Mouse (Mus musculus) hindbrain, embryonic 15.5 days (tissue): ENCODE results near the gene Thsd1. TPM values are rescaled to one million over a fixed set of nuclear protein-coding genes. Genes with fewer than 3 reads are reported as not detected.
"Not testable (repeated sequence)": the region's sequence is repeated elsewhere in the genome, so short reads cannot be mapped to it uniquely, and the experiment has no call there.

Source experiments
- ATAC-seq: fragments of 200-750 bp; cut with Nextera tagmentation; 2 replicates; pipeline ENCODE4 v1.8.0; 2017; ENCODE audit warnings: low read depth, moderate number of reproducible peaks, moderate TSS enrichment; ENCODE audit not compliant: low FRiP score
- H3K27ac ChIP-seq: fragments of 300-500 bp; sonication (generic); replicated peaks from 2 replicates; pipeline ENCODE4 v1.5.1; 2015; ENCODE audit warnings: mild to moderate bottlenecking, inconsistent platforms
- H3K27me3 ChIP-seq: fragments of 300-500 bp; sonication (generic); 2 replicates; pipeline ENCODE4 v1.6.1; 2015; ENCODE audit warnings: control low read depth, inconsistent platforms
- H3K36me3 ChIP-seq: fragments of 300-500 bp; sonication (generic); 2 replicates; pipeline ENCODE4 v1.6.1; 2015; ENCODE audit warnings: control low read depth, inconsistent platforms
- H3K4me1 ChIP-seq: fragments of 300-500 bp; sonication (generic); replicated peaks from 2 replicates; pipeline ENCODE4 v1.6.1; 2015; ENCODE audit warnings: control low read depth, inconsistent platforms
- H3K4me2 ChIP-seq: fragments of 300-500 bp; sonication (generic); 2 replicates; pipeline ENCODE4 v1.6.1; 2015; ENCODE audit warnings: moderate library complexity, mild to moderate bottlenecking, inconsistent platforms
- H3K4me3 ChIP-seq: fragments of 300-500 bp; sonication (generic); 2 replicates; pipeline ENCODE4 v1.5.1; 2015; ENCODE audit warnings: mild to moderate bottlenecking, inconsistent platforms
- H3K9ac ChIP-seq: fragments of 300-500 bp; sonication (generic); 2 replicates; pipeline ENCODE4 v1.6.1; 2015; ENCODE audit warnings: inconsistent platforms
- H3K9me3 ChIP-seq: fragments of 300-500 bp; sonication (generic); 2 replicates; pipeline ENCODE4 v1.6.1; 2016; ENCODE audit warnings: control low read depth, inconsistent platforms
- WGBS: fragments of 180-500 bp; shearing (Covaris S2); methylation state at CpG from one replicate; pipeline ENCODE4 v1.1.7; 2015; 5-methylcytosine and 5-hydroxymethylcytosine counted together
- polyA plus RNA-seq: library from polyadenylated mRNA; unstranded; fragments of >200 nt; fragmentation: Nextera tagmentation; extraction: Ambion mirVana; gene quantifications from 2 replicates; pipeline ENCODE4 v1.2.1, GENCODE M21; 2015

The Thsd1 gene
- polyA plus RNA-seq, 1 experiment from 2014 or later = 8.1 TPM

DNA sequence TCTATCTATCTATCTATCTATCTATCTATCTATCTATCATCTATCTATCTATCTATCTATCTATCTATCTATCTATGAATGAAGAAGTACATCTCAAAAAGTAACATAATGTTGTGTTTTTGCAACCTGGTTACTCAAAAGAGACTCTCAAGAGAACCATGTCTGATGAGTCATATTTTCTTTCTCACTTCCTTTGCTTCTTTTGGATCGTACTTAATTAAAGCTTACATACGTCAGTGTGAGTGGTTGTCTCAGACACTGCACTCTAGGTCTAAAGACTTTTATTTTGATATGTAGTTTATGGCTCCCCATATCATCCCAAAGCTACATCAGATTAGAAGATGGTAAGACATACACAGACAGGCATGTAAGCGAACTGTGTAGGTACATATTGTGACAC, 46.0 kb downstream of the Thsd1 start:
- Histone ChIP-seq H3K4me3 (no peak overlapping the region), H3K27ac (no peak overlapping the region), H3K36me3 (no peaks in the 10 kb centered on the region), H3K4me2 (no peak overlapping the region), H3K4me1 (no peaks in the 10 kb centered on the region), H3K9ac (no peak overlapping the region), H3K9me3 (no peaks in the 10 kb centered on the region), H3K27me3 (no peaks in the 10 kb centered on the region)
- no peak for ATAC-seq
- WGBS = 92% methylated on average over 3 of the region's 3 CpGs

DNA sequence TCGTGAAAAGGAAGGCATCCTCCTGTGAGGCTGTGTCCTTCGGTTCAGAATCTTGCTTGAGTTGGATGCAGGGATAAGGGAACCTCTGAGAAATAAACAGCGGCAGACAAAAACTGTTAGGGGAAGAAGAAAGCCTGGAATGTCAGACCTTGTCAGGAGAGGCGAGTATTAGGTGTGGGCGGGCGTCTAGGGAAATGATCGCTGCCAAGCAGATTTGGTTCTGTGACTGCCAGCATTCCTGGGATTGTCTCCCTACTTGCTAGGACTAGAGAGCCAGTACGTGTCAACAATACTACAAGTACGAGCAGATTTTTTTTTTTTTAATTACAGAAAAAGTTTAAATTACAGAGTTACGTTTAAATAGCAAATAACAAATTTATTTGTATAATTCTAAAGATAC, 47.5 kb downstream of the Thsd1 start:
- no peak overlapping the region for H3K9ac ChIP-seq
- H3K36me3 ChIP-seq = no peaks in the 10 kb centered on the region
- H3K4me3 ChIP-seq = no peak overlapping the region
- no peak overlapping the region for H3K27ac ChIP-seq
- no peaks in the 10 kb centered on the region for H3K27me3 ChIP-seq
- no peaks in the 10 kb centered on the region for H3K9me3 ChIP-seq
- H3K4me2 ChIP-seq = no peak overlapping the region
- ATAC-seq = no peak
- H3K4me1 ChIP-seq = no peaks in the 10 kb centered on the region
- WGBS = 74% methylated on average over 10 of the region's 10 CpGs

DNA sequence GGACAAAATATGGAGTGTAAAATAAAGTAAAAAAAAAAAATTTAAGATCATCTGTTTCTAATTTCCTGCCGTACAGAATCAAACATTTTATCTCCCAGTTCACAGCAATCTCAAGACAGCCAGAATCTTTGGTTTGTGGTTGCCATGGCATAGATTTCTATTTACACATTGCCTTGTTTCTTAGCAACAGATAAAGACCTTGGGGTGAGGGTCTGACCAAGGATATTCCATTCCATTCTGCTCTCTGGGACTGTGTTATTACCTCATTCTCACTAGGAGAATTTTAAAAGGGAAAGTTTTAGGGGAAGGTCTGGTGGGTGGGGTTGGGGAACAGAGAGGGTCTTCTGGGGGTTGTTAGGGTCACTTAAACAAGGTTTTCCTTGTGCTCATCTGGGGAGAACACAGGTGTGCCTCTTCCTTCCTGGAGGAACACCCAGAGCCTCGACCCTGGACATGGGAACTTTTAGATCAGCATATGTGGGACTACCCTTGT, 55.9 kb downstream of the Thsd1 start, which contains the start of gene Tpte:
Tpte (plus strand) TSS at position 443 of the 493 bp plus-strand sequence.
- no peak for ATAC-seq
- Histone ChIP-seq H3K27ac (no peak within 1 kb of the TSS), H3K4me1 (no peaks in the 10 kb centered on the region), H3K27me3 (no peaks in the 10 kb centered on the region), H3K9me3 (no peaks in the 10 kb centered on the region), H3K4me2 (no peak within 1 kb of the TSS), H3K9ac (no peak within 1 kb of the TSS), H3K36me3 (no peaks in the 10 kb centered on the region), H3K4me3 (no peak within 1 kb of the TSS)
- 68% methylated on average over 2 of the region's 2 CpGs for WGBS

DNA sequence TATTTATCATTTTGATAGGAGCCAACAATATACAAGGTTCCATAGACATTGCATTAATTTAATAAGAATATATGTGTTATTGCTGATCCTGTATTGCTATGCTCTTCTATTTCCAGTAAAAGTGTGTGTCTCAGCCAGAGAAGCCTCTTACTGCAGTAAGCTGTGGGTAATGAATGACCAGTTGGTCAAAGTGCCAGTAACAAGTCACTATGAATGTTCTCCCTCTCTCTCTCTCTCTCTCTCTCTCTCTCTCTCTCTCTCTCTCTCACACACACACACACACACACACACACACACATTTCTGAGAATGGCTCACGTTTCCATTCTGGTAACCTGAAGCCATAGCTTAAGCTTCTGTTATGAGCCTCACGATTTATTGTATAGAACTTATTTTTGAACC, 75.2 kb downstream of the Thsd1 start:
- ATAC-seq = no peak
- H3K4me2 ChIP-seq = 0 out of 2 replicates have a peak overlapping the region, but pooled peaks have one; percentile 47

DNA sequence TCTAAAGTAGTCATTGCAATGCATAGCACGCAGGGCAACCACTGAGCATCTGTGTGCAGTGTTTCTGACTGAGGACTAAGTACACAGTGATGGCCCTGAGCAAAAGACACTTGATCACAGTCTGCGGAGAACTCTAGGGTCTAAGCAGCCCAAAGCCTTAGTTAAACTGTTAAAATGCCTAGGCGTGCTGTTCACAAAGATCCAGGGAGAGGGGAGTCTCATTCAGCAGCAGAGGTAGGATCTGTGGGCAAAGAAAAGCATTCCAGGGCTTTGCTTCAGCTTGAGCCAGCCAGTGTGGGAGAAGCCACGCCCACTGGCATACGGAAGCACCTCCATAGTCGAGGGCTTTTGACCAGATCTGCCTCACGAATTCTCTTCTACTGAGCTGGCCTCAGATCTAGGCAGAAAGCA, 75.8 kb downstream of the Thsd1 start:
- Histone ChIP-seq H3K9ac (no peak overlapping the region), H3K4me1 (0 out of 2 replicates have a peak, but pooled peaks cover 7% of the 10 kb centered on the region), H3K27me3 (no peaks in the 10 kb centered on the region), H3K9me3 (no peaks in the 10 kb centered on the region), H3K4me2 (peak overlapping the region; percentile 47), H3K36me3 (no peaks in the 10 kb centered on the region), H3K27ac (no peak overlapping the region), H3K4me3 (peak overlapping the region; percentile 24)
- ATAC-seq = peak; percentile 93
- 17% methylated on average over 7 of the region's 7 CpGs for WGBS

More for the DNA sequence above, 75.2 kb downstream of the Thsd1 start:
- no peaks in the 10 kb centered on the region for H3K27me3 ChIP-seq
- 74% methylated on average over 2 of the region's 2 CpGs for WGBS
- H3K9ac ChIP-seq = no peak overlapping the region
- H3K4me1 ChIP-seq = 0 out of 2 replicates have a peak, but pooled peaks cover 7% of the 10 kb centered on the region
- no peaks in the 10 kb centered on the region for H3K9me3 ChIP-seq
- H3K36me3 ChIP-seq = no peaks in the 10 kb centered on the region
- no peak overlapping the region for H3K27ac ChIP-seq
- H3K4me3 ChIP-seq = no peak overlapping the region

DNA sequence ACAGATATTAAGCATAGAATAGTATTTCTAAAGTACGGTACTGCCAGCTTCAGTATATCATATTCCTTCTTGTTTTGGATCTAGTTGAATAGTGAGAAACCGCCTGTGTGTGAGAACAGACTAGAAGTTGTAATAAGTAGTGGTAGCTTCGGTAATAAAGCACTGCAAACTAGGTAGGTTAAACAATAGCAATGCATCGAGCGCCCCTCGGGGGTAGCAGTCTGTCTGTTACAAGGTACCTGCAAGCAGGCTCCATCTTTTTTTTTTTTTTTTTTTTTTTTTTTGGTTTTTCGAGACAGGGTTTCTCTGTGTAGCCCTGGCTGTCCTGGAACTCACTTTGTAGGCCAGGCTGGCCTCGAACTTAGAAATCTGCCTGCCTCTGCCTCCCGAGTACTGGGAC, 76.9 kb downstream of the Thsd1 start:
- H3K4me1 ChIP-seq, H3K27ac ChIP-seq, H3K4me3 ChIP-seq, H3K36me3 ChIP-seq, H3K9ac ChIP-seq, ATAC-seq, H3K4me2 ChIP-seq, H3K27me3 ChIP-seq, H3K9me3 ChIP-seq: not testable (repeated sequence)
- WGBS = 90% methylated on average over 8 of the region's 9 CpGs

DNA sequence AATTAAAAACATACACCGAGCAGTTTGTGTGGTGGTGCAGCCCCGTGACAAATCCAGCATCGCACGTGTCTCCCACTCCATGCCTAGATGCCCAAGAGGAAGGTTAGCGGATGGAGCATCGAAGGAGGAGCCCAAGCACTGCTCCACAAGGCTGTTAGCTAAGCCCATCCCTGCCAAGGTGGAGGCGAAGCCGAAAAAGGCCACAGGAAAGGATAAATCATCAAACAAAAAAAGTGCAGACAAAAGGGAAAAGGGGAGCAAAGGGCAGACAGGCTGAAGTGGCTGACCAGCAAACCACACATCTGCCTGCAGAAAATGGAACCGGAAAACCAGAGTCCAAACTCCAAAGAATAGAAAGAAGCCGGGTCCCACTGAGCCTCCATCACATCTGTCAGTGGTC, 79.9 kb downstream of the Thsd1 start:
- WGBS = 76% methylated on average over 10 of the region's 10 CpGs
- H3K27ac ChIP-seq = no peak overlapping the region

More for the DNA sequence above, 79.9 kb downstream of the Thsd1 start:
- no peaks in the 10 kb centered on the region for H3K9me3 ChIP-seq
- no peaks in the 10 kb centered on the region for H3K36me3 ChIP-seq
- no peak for ATAC-seq
- H3K4me2 ChIP-seq = no peak overlapping the region
- no peak overlapping the region for H3K4me3 ChIP-seq
- no peak overlapping the region for H3K9ac ChIP-seq
- no peaks in the 10 kb centered on the region for H3K27me3 ChIP-seq
- H3K4me1 ChIP-seq = 0 out of 2 replicates have a peak, but pooled peaks cover 7% of the 10 kb centered on the region

Other genes with a start within 250 kb of the Thsd1 start
- gene Atp7b, start 167.0 kb upstream of the Thsd1 start, polyA plus RNA-seq = 1.8 and 2.0 TPM in 2 replicates
- 37.9 and 40.9 TPM in 2 replicates for gene Alg11, start 166.6 kb upstream of the Thsd1 start, polyA plus RNA-seq
- 1.2 and 1.6 TPM in 2 replicates for gene Nek5, start 102.3 kb upstream of the Thsd1 start, polyA plus RNA-seq
- gene Nek3, start 60.9 kb upstream of the Thsd1 start, polyA plus RNA-seq = 7.6 and 8.4 TPM in 2 replicates
- 15.1 and 16.3 TPM in 2 replicates for gene Ckap2, start 41.5 kb upstream of the Thsd1 start, polyA plus RNA-seq
- 41.2 and 42.5 TPM in 2 replicates for gene Vps36, start 34.5 kb upstream of the Thsd1 start, polyA plus RNA-seq
- gene Tpte, start 56.1 kb downstream of the Thsd1 start, polyA plus RNA-seq = not detected in 2 replicates
- 8.2 TPM in 2 replicates for gene Slc25a15, start 171.3 kb downstream of the Thsd1 start, polyA plus RNA-seq
- gene Mrps31, start 184.0 kb downstream of the Thsd1 start, polyA plus RNA-seq = 32.1 and 33.3 TPM in 2 replicates